Mouse (Mus musculus) cortical plate, adult 2 months (tissue): ENCODE data around the gene Samd8.

Experiments
- CTCF ChIP-seq: fragments of 200-500 bp; IDR thresholded peaks from 2 replicates; pipeline ENCODE4 v1.5.1; 2011; ENCODE audit warnings: mild to moderate bottlenecking, control low read depth, low read length; ENCODE audit not compliant: insufficient read depth; ENCODE audit errors: extremely low read depth
- POLR2A ChIP-seq: fragments of 200-500 bp; IDR thresholded peaks from 2 replicates; pipeline ENCODE4 v1.6.1; 2011; ENCODE audit warnings: mild to moderate bottlenecking, low read length, control low read depth; ENCODE audit not compliant: insufficient read depth; ENCODE audit errors: extremely low read depth

- no peak for TF ChIP-seq POLR2A
- peak; percentile 57 for TF ChIP-seq CTCF
These were observed 62.3 kb downstream of the Samd8 start for GRCm38 (mm10) chr14:21812590-21813162.
